Comparison of ENCODE assay signal across 22 mouse cellular contexts in genomic region chr1:118938206-118938605, GRCm38 (mm10).
DNase-seq lines count a peak whose midpoint lies in the region; ATAC-seq and TF ChIP-seq lines count a peak whose summit lies in the region.
"Had no signal": no experiment of that assay in that cellular context is flagged by ENCODE, and none has a peak within 500 bp of the region (broad histone marks: within the 10 kb centered on the region; RNA-seq: fewer than 3 reads in every experiment).

No protein-coding gene starts in this region.

- no peak overlapping the region for H3K4me2 ChIP-seq in hindbrain, embryonic 11.5 days (replicated peaks; ENCODE audit: low read depth, low read length)
- H3K4me2 ChIP-seq: embryonic facial prominence, embryonic 15.5 days; forebrain, embryonic 12.5 days; hindbrain, embryonic 14.5 days; intestine, embryonic 15.5 days; kidney, embryonic 15.5 days; liver, embryonic 12.5 days; lung, embryonic 15.5 days; midbrain, embryonic 13.5 days; neural tube, embryonic 15.5 days had no signal

- H3K27me3 ChIP-seq in hindbrain, embryonic 10.5 days (ENCODE audit: insufficient read depth, poor library complexity, severe bottlenecking) = no peaks in the 10 kb centered on the region
- no peaks in the 10 kb centered on the region for H3K27me3 ChIP-seq in hindbrain, embryonic 11.5 days (ENCODE audit: control insufficient read depth, insufficient read depth, low read length)
- H3K27me3 ChIP-seq in limb, embryonic 10.5 days (ENCODE audit: low read depth, poor library complexity, severe bottlenecking) = no peaks in the 10 kb centered on the region
- H3K27me3 ChIP-seq: embryonic facial prominence, embryonic 15.5 days; forebrain, embryonic 12.5 days; intestine, embryonic 15.5 days; kidney, embryonic 15.5 days; liver, embryonic 12.5 days; midbrain, embryonic 13.5 days; neural tube, embryonic 15.5 days; Patski had no signal

- peak; percentile 8 for DNase-seq in embryo, embryonic 9.5 days (ENCODE audit: extremely low spot score)
- no peak for DNase-seq in embryo, embryonic 10.5 days (ENCODE audit: low spot score)
- DNase-seq in hindbrain, embryonic 10.5 days (ENCODE audit: low spot score) = no peak
- no peak for DNase-seq in hindbrain, embryonic 11.5 days (ENCODE audit: low spot score)
- DNase-seq in limb, embryonic 10.5 days (ENCODE audit: low spot score) = no peak
- DNase-seq in layer of hippocampus, adult 2 months (ENCODE audit: low spot score in 2 of 2) = no peak
- DNase-seq: cerebellum, adult 9-10 months; right cerebral cortex, postnatal 4 days; thymus, postnatal 25 days had no signal

- no peak for ATAC-seq in hindbrain, embryonic 11.5 days (ENCODE audit: low FRiP score)
- ATAC-seq: activated CD4-positive, CD25-positive, alpha-beta regulatory T cell, adult 4 months; intestine, embryonic 15.5 days; liver, embryonic 12.5 days; midbrain, embryonic 13.5 days; Patski had no signal

- no peak overlapping the region for H3K9ac ChIP-seq in hindbrain, embryonic 11.5 days (ENCODE audit: low read depth, low read length)
- H3K9ac ChIP-seq: embryonic facial prominence, embryonic 15.5 days; forebrain, embryonic 12.5 days; hindbrain, embryonic 14.5 days; intestine, embryonic 15.5 days; kidney, embryonic 15.5 days; liver, embryonic 12.5 days; lung, embryonic 15.5 days; midbrain, embryonic 13.5 days; neural tube, embryonic 15.5 days had no signal

- no peaks in the 10 kb centered on the region for H3K36me3 ChIP-seq in hindbrain, embryonic 10.5 days
- H3K36me3 ChIP-seq in hindbrain, embryonic 11.5 days (ENCODE audit: control insufficient read depth, insufficient read depth, low read length) = no peaks in the 10 kb centered on the region
- H3K36me3 ChIP-seq in limb, embryonic 10.5 days = peaks cover 4% of the 10 kb centered on the region
- H3K36me3 ChIP-seq: forebrain, embryonic 12.5 days; intestine, embryonic 15.5 days; kidney, embryonic 15.5 days; liver, embryonic 12.5 days; lung, embryonic 15.5 days; midbrain, embryonic 13.5 days; neural tube, embryonic 15.5 days had no signal

- peaks cover 72% of the 10 kb centered on the region for H3K4me1 ChIP-seq in hindbrain, embryonic 10.5 days (replicated peaks)
- no peaks in the 10 kb centered on the region for H3K4me1 ChIP-seq in hindbrain, embryonic 11.5 days (replicated peaks; ENCODE audit: control insufficient read depth, insufficient read depth, low read length)
- H3K4me1 ChIP-seq in brown adipose tissue, adult 24 weeks (ENCODE audit: control insufficient read depth, insufficient read depth, insufficient read length, low read length) = peaks cover 21% of the 10 kb centered on the region
- peaks cover 89% of the 10 kb centered on the region for H3K4me1 ChIP-seq in limb, embryonic 10.5 days
- H3K4me1 ChIP-seq: liver, embryonic 12.5 days had no signal

- TF ChIP-seq CTCF in layer of hippocampus, adult 2 months (conservative IDR thresholded peaks at IDR 0.05) = no peak

- 55% methylated on average over 4 of the region's 4 CpGs for WGBS in hindbrain, embryonic 10.5 days
- 47% methylated on average over 4 of the region's 4 CpGs for WGBS in hindbrain, embryonic 11.5 days
- WGBS in limb, embryonic 10.5 days = 42% methylated on average over 4 of the region's 4 CpGs

- H3K27ac ChIP-seq in hindbrain, embryonic 10.5 days = peak overlapping the region; percentile 46
- no peak overlapping the region for H3K27ac ChIP-seq in hindbrain, embryonic 11.5 days (ENCODE audit: low read depth, low read length)
- peak overlapping the region; percentile 26; the same call in 1 of the 2 replicates for H3K27ac ChIP-seq in brown adipose tissue, adult 24 weeks (replicated peaks; ENCODE audit: low read depth, low read length)
- peak overlapping the region; percentile 26 for H3K27ac ChIP-seq in limb, embryonic 10.5 days
- H3K27ac ChIP-seq in layer of hippocampus, adult 2 months = no peak overlapping the region
- H3K27ac ChIP-seq: embryonic facial prominence, embryonic 15.5 days; forebrain, embryonic 12.5 days; hindbrain, embryonic 14.5 days; intestine, embryonic 15.5 days; kidney, embryonic 15.5 days; liver, embryonic 12.5 days; lung, embryonic 15.5 days; midbrain, embryonic 13.5 days; neural tube, embryonic 15.5 days had no signal

- no peaks in the 10 kb centered on the region for H3K9me3 ChIP-seq in hindbrain, embryonic 10.5 days
- H3K9me3 ChIP-seq in hindbrain, embryonic 11.5 days (ENCODE audit: control insufficient read depth, low read length) = no peaks in the 10 kb centered on the region
- H3K9me3 ChIP-seq in limb, embryonic 10.5 days (replicated peaks) = no peaks in the 10 kb centered on the region
- H3K9me3 ChIP-seq: embryonic facial prominence, embryonic 15.5 days; forebrain, embryonic 12.5 days; intestine, embryonic 15.5 days; kidney, embryonic 15.5 days; liver, embryonic 12.5 days; lung, embryonic 15.5 days; midbrain, embryonic 13.5 days; neural tube, embryonic 15.5 days had no signal

- H3K4me3 ChIP-seq in hindbrain, embryonic 10.5 days = no peak overlapping the region
- no peak overlapping the region for H3K4me3 ChIP-seq in hindbrain, embryonic 11.5 days (ENCODE audit: low read depth, low read length)
- no peak overlapping the region for H3K4me3 ChIP-seq in brown adipose tissue, adult 24 weeks (ENCODE audit: insufficient read depth, low read depth, low read length)
- no peak overlapping the region for H3K4me3 ChIP-seq in limb, embryonic 10.5 days
- H3K4me3 ChIP-seq in layer of hippocampus, adult 2 months = no peak overlapping the region
- H3K4me3 ChIP-seq: embryonic facial prominence, embryonic 15.5 days; forebrain, embryonic 12.5 days; intestine, embryonic 15.5 days; kidney, embryonic 15.5 days; liver, embryonic 12.5 days; lung, embryonic 15.5 days; midbrain, embryonic 13.5 days; myocyte; neural tube, embryonic 15.5 days had no signal

Comparison
In these comparisons a context has a peak if more than half of its experiments do, and no peak if none do; other contexts are left out.
1. H3K27ac ChIP-seq: peak in hindbrain, embryonic 10.5 days (single experiment), brown adipose tissue, adult 24 weeks (single experiment) and limb, embryonic 10.5 days (single experiment); none in hindbrain, embryonic 11.5 days (single experiment) and layer of hippocampus, adult 2 months (single experiment).